Mouse (Mus musculus): ENCODE results near the gene Tm6sf2. TPM values are rescaled to one million over a fixed set of nuclear protein-coding genes. Genes with fewer than 3 reads are reported as not detected.

The Tm6sf2 gene
- polyA plus RNA-seq (2017; shearing (Covaris generic)): not detected

DNA sequence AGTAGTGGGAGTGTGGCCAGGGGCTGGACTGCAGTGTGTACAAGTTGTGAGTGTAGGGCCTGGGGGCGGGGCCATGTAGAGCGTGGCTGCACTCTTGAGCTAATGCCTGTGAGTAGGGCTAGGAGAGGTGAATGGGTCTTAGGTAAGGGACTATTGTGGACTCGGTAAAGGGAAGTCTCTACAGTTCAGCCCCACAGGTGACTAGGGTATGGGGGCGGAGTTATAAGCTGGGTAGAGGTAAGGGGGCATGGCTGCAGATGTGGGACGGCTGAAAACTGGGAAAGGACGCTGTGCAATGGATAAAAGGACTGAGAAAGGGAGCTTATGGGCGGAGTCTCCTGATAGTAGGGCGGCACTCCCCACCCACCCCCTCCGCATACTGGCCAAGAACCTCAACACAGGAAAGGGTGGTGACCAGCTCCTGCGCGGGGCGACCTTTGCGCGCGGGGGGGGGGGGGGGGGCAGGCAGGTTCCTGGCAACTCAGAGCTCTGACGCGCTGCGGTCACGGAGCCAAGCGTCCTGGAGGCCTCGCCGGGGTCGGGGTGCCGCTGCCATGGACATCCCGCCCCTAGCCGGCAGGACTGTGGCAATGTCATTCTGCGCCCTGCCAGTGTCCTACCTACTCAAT lies at the start of gene Tm6sf2:
Gene Tm6sf2 (plus strand): TSS at position 484 of the 629 bp plus-strand sequence.

DNA sequence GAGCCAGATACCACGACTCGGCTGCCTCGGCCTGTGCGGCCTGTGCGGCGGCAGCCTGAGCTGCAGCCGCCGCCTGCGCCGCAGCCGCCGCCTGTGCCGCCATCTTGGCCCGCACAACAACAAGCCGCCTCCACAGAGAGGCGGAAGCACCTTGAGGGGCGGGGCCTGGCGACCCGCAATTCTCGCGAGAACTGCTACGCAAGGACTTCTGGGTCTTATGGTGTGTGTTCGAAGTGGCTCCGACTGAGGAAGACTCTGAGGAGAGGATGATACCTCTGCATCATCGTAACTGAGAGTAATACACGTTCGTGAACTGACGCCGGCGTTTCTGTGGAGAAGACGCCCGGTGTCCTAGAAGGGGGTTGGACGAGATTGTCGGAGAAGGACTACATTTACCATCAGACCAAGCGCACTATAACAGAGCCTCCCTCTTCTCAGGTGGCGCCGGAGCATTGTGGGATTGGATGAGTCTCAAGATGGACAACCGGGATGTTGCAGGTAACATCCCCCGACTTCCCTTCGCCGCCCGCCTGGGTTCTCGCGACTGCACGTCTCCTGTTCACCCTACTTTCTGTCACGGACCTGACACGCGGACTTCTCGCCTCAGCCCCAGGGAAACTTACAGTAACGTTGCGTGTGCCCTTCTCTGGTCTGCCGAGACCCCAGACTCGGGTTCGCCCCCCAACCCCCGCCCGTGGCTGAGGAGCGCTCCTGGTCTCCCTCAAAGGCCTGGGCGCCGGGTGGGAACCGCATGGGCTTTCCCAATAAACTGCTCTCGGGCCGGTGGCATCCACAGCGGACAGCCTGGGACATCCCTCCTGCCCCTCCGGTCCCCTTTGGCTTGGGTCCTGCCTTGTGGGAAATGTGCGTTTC lies 29.9 kb upstream of the Tm6sf2 start, which contains the start of the genes Mau2 and Sugp1:
Gene Mau2 (minus strand): TSS at position 152 of the 873 bp plus-strand sequence.
Gene Sugp1 (plus strand): TSS at position 231 of the 873 bp plus-strand sequence.

DNA sequence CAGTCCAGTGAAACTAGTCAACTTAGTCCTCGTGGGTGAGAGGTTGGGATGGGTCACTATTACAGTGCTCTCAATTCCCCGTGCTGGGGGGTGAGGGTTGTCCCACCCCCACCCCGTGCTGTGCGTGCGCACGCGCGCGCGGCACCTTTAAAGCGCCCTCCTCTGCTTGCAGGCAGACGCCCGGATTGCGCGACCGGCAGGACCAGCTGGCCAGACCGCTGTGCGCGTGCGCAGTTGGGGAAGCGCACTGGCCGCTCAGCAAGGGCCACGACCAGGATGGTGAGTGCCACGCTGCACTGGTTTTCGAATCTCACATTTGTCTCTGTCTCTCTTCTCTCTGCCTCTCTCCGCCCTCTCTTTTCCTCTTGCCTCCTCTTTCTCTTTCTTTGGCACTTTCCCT lies 10.6 kb downstream of the Tm6sf2 start, which contains the start of gene Hapln4:
Gene Hapln4 (plus strand): TSS at position 173 of the 400 bp plus-strand sequence.

DNA sequence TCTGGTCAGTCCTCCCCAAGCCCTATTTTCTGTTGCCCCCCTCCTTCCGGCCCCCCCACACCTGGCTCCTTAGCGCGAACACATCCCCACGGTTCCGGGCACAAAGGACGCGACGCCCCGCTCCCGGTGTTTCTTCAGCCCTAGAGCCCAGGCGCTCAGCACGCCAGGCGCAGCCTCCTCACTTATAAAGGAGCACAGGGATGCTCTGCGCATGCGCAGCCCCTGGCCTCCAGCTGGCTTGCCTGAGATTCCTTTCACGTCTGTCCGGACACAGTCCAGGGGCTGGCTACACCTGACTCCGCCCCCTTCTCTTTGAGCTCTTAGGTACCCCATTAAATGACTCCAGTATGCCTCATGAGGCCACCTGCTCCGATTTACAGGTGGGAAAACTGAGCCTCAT lies 47.9 kb downstream of the Tm6sf2 start, which contains the start of gene Ncan:
Gene Ncan (minus strand): TSS at position 207 of the 400 bp plus-strand sequence.

Other genes starting within 250 kb of the Tm6sf2 start
- 7.5 TPM for gene Pbx4, start 240.4 kb upstream of the Tm6sf2 start, polyA plus RNA-seq (2017; shearing (Covaris generic))
- gene Cilp2, start 185.2 kb upstream of the Tm6sf2 start, polyA plus RNA-seq (2017; shearing (Covaris generic)): not detected
- gene Tssk6, start 170.7 kb upstream of the Tm6sf2 start, polyA plus RNA-seq (2017; shearing (Covaris generic)): 1.3 TPM
- gene Ndufa13, start 170.4 kb upstream of the Tm6sf2 start, polyA plus RNA-seq (2017; shearing (Covaris generic)): 80.1 TPM
- gene Yjefn3, start 170.2 kb upstream of the Tm6sf2 start, polyA plus RNA-seq (2017; shearing (Covaris generic)): 1.7 TPM
- gene Gatad2a, start 76.5 kb upstream of the Tm6sf2 start, polyA plus RNA-seq (2017; shearing (Covaris generic)): 116 TPM
- gene Mau2, start 30.2 kb upstream of the Tm6sf2 start, polyA plus RNA-seq (2017; shearing (Covaris generic)): 143 TPM
- gene Sugp1, start 30.1 kb upstream of the Tm6sf2 start, polyA plus RNA-seq (2017; shearing (Covaris generic)): 52.6 TPM
- not detected for gene Hapln4, start 10.5 kb downstream of the Tm6sf2 start, polyA plus RNA-seq (2017; shearing (Covaris generic))
- not detected for gene Ncan, start 47.9 kb downstream of the Tm6sf2 start, polyA plus RNA-seq (2017; shearing (Covaris generic))
- gene Nr2c2ap, start 58.4 kb downstream of the Tm6sf2 start, polyA plus RNA-seq (2017; shearing (Covaris generic)): 48.4 TPM
- gene Rfxank, start 66.2 kb downstream of the Tm6sf2 start, polyA plus RNA-seq (2017; shearing (Covaris generic)): 21.7 TPM
- 36.2 TPM for gene Borcs8, start 66.6 kb downstream of the Tm6sf2 start, polyA plus RNA-seq (2017; shearing (Covaris generic))
- gene Mef2b, start 66.8 kb downstream of the Tm6sf2 start, polyA plus RNA-seq (2017; shearing (Covaris generic)): 0.97 TPM
- 45.8 TPM for gene Tmem161a, start 99.4 kb downstream of the Tm6sf2 start, polyA plus RNA-seq (2017; shearing (Covaris generic))
- gene Slc25a42, start 139.4 kb downstream of the Tm6sf2 start, polyA plus RNA-seq (2017; shearing (Covaris generic)): 7.9 TPM
- gene Sugp2, start 161.3 kb downstream of the Tm6sf2 start, polyA plus RNA-seq (2017; shearing (Covaris generic)): 36.8 TPM
- 11.5 TPM for gene Armc6, start 161.5 kb downstream of the Tm6sf2 start, polyA plus RNA-seq (2017; shearing (Covaris generic))
- 2.6 TPM for gene Homer3, start 209.9 kb downstream of the Tm6sf2 start, polyA plus RNA-seq (2017; shearing (Covaris generic))
- 60.5 TPM for gene Ddx49, start 229.6 kb downstream of the Tm6sf2 start, polyA plus RNA-seq (2017; shearing (Covaris generic))
- 237 TPM for gene Cope, start 229.6 kb downstream of the Tm6sf2 start, polyA plus RNA-seq (2017; shearing (Covaris generic))
- not detected for gene Cers1, start 242.9 kb downstream of the Tm6sf2 start, polyA plus RNA-seq (2017; shearing (Covaris generic))

Measured in naive thymus-derived CD4-positive, alpha-beta T cell, adult 5 months (primary cell).